Mouse (Mus musculus) layer of hippocampus, postnatal 25 days (tissue): ENCODE results near the gene Slc35e4. TPM values are rescaled to one million over a fixed set of nuclear protein-coding genes. Genes with fewer than 3 reads are reported as not detected.

Source experiments
- DNase-seq, 2 experiments: peaks; one replicate each; pipeline ENCODE4 v3.0.0; 2022; ENCODE audit warnings: mixed read lengths in 2 of 2, low spot score in 1 of 2; ENCODE audit errors: extremely low spot score in 1 of 2
- total RNA-seq, 2 experiments: library from RNA; stranded (reverse); gene quantifications; 2 replicates each; pipeline ENCODE4 v1.2.3; 2021

Slc35e4 gene
- total RNA-seq, 2 experiments from 2014 or later, result 16.8 to 18.0 TPM

DNA sequence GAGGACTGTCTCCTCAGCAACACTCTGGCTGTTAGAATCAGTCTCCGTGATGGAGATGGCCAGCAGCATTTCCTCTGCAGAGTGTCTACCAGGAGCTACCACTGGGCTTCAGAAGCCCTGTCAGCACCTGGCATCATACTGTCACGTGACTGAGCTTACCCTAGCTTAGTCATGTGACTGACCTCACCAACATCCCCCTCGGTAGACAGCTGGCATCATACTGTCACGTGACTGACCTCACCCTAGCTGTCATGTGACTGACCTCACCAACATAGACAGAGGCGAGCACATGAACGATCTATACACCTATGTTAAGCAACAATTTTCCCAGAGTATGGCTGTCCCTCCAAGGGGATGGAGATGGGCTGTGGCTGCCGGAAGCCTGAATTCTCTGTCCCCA, 35.8 kb downstream of the Slc35e4 start:
- DNase-seq, result no peak

DNA sequence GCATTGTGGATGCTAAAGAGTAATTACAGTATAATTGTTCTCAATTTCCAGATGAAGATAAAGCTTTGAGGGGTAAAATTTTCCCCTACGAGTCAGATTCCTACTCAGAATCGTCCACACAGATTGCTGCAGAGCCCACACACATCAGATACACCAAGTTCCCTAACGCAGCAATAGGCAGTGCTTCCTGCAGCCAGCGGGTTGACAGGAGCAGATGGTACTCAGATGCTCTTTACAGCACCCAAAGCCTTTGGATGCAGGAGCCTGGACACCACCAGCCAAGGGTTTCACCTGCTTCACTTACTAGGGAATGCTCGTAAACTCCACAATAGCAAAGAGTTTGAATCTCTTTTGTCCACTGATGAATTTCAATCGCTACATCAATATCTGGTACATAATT, 38.0 kb downstream of the Slc35e4 start:
- DNase-seq, result no peak

DNA sequence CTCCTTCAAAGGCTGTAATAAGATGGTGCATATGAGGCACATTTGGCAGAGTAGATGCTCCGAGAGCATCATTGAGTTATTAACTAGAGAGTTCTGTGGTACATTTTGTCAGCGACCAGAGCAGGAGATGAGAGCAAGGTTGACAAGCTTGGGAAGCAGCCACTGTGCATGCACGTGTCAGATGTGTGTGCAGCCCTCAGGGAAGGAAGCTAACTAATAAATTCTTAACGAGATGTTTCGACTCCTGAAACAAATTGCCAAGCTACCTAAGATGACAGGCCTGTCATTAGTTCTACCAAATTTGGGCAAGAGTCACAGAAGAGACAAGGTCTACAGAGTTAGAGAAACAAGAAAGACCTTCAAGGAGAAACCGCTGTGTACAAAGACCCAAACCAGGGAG, 50.1 kb downstream of the Slc35e4 start:
- no peak for DNase-seq

DNA sequence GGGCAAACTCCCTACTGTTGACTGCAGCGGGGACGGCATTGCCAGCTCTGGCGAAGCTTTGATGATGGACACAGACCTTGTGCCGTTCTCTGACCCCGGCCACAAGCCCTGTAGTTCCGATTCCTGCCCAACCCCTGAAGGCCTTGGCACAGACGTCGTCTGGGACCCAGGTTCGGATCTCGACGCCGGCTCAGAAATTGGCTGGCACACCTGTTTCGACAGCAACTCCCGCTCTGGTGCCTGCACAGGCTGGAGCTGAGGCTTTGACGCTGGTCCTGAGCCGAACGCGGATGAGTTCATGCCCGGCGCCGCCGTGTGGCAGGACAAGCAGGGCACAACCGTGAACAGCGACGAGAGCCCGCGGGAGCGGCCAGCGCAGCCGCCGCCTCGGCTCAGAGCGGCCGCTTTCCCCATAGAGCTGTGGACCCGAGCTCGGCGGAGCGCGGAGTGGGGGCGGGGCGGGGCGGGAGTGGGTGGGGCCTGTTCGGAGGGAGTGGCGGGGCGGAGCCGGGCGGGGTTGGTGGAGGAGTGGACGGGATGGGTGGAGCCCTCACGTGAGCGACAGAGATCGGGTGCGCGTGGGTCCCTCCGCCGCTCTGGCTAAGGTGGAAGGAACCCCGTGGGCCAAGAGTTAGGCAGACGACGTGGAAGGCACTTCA, 50.9 kb downstream of the Slc35e4 start, which contains the start of gene Osbp2:
Gene Osbp2 (minus strand): TSS at position 450 of the 659 bp plus-strand sequence.
- DNase-seq, result peak; percentile 67 to 68

DNA sequence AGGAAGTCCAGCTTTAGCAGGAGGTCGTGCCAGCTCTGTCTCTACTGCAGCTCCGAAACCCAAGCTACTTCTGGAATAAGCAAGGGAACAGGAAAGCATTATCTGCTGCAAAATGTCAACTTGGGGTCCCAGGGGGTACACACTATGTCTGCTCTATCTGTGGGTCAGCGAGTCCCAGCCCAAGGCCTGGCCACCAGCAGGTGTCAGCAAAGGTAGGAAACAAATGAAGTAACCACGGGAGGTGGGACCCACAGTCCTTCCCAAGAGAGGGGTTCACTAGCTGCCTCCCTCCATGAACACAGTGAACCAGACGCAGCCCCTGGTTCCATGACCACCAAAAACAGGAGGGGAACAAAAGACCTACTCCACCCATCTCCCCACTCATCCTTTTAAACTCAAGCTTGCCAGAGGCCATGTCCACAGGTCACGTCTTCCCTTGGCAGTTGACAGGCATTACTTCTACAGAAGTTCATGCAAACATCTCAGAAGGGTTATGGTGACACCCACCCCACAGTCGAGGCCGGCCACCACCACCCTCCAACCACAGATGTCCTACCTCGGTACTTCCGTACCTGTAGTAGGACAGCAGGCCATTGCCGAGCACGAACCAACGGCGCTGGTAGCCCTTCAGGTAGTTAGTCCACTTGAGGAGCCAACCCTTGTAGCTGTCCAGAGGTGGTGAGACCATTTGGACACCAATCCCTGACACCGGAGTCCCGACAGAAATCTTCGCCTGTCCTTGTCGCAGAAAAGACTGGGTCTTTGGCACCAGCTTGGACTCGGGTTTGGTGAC, 51.6 kb downstream of the Slc35e4 start:
- no peak for DNase-seq

DNA sequence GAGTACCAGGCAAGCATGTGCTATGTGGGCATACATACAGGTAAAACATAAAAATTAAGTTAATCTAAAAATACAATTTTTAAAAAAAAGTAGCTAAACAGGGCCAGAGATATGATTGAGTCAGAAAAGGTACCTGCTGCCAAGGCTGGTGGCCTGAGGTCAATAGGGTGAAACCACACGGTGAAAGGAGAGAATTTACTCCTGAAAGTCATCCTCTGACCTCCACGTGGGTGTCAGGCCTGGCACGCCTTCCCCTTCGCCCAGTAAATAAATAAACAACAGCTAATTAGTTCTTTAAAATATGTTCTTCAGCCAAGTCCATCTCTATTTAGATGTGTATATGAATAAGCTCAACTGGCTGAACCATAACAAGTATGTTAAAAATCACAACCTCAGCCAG, 54.1 kb downstream of the Slc35e4 start:
- DNase-seq, result no peak

DNA sequence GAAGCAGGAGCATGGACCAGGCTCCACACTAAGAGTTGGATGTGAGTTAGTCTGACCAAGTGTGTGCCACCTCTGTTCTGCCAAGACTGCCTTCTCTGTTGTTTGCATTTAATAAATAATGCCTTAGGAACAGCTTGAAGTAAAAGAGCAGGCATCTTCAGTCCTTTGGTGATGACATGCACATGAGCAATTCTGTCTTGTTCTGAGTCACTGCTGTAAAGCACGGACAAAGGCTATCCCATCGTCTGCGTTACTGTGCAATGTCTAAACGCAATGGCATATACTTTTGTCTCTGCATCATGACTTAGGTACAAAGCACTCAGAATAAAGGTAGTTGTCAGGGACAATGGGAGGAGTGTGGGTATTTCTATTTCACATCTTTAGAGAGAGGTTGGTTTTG, 54.7 kb downstream of the Slc35e4 start:
- no peak for DNase-seq

DNA sequence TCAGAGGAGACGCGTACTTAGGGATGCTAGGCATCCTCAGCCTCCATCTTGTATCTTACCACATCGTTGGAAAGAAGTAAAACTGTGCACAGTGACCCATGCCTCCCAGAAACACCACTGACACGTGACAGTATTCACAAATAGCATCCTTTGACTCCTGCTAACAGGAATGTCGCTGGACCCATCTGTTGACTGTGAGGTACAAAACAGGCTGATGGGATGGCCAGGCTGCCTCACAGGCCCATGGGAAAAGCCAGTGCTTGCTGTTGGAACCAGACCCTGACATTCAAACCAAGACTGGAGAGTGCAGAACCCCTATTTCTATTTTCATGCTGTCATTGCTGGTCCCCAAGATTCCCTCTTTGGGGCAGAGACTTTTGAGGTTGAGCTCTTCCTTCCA, 56.6 kb downstream of the Slc35e4 start:
- DNase-seq, result no peak

Other genes starting within 250 kb of the Slc35e4 start
- gene Osbp2, start 50.8 kb downstream of the Slc35e4 start, total RNA-seq, result 10 to 100 TPM; 76.4 to 77.6 TPM
- under 1 TPM; 0.62 to 0.63 TPM for gene 4921536K21Rik, start 19.6 kb downstream of the Slc35e4 start, total RNA-seq
- gene Dusp18, start 19.4 kb downstream of the Slc35e4 start, total RNA-seq, result 10 to 100 TPM; 26.1 to 26.4 TPM
- 10 to 100 TPM; 19.0 to 19.2 TPM for gene Tcn2, start 17.5 kb upstream of the Slc35e4 start, total RNA-seq
- gene Pes1, start 49.3 kb upstream of the Slc35e4 start, total RNA-seq, result 10 to 100 TPM; 41.8 to 46.5 TPM
- under 1 TPM in 1 of 2 experiments, not detected in 1; 0.22 TPM for gene 4930556J24Rik, start 62.1 kb upstream of the Slc35e4 start, total RNA-seq
- 10 to 100 TPM; 22.4 to 22.8 TPM for gene Gal3st1, start 69.0 kb upstream of the Slc35e4 start, total RNA-seq
- under 1 TPM; 0.17 to 0.19 TPM for gene Sec14l4, start 116.8 kb upstream of the Slc35e4 start, total RNA-seq
- 1 to 10 TPM; 1.6 to 1.9 TPM for gene Sec14l3, start 150.2 kb upstream of the Slc35e4 start, total RNA-seq
- gene Mtfp1, start 180.8 kb upstream of the Slc35e4 start, total RNA-seq, result 100 to 1,000 TPM; 109 to 126 TPM
- 10 to 100 TPM; 57.2 to 59.4 TPM for gene Sec14l2, start 208.8 kb upstream of the Slc35e4 start, total RNA-seq
- 10 to 100 TPM; 31.1 to 31.2 TPM for gene Rnf215, start 220.5 kb upstream of the Slc35e4 start, total RNA-seq
- 10 to 100 TPM; 10.7 to 10.9 TPM for gene Ccdc157, start 245.6 kb upstream of the Slc35e4 start, total RNA-seq
- 10 to 100 TPM; 68.8 to 69.2 TPM for gene Sf3a1, start 245.7 kb upstream of the Slc35e4 start, total RNA-seq